Mouse (Mus musculus) stomach, postnatal 0 days (tissue): ENCODE measurements around the gene Aldh3b3. TPM values are rescaled to one million over a fixed set of nuclear protein-coding genes. Genes with fewer than 3 reads are reported as not detected.

Experiments used
- ATAC-seq: fragments of 200-750 bp; cut with Nextera tagmentation; 2 replicates; pipeline ENCODE4 v1.8.0; 2017; ENCODE audit not compliant: low FRiP score, low TSS enrichment
- DNase-seq: peaks from one replicate; pipeline ENCODE4 v3.0.0-alpha.2; 2016; ENCODE audit warnings: low spot score
- H3K27ac ChIP-seq: fragments of 300-500 bp; sonication (generic); replicated peaks from 2 replicates; pipeline ENCODE4 v1.5.1; 2014; ENCODE audit warnings: mild to moderate bottlenecking, control low read depth
- H3K27me3 ChIP-seq: fragments of 300-500 bp; sonication (generic); 2 replicates; pipeline ENCODE4 v1.6.1; 2014; ENCODE audit warnings: low read length; ENCODE audit not compliant: control insufficient read depth, insufficient read depth
- H3K36me3 ChIP-seq: fragments of 300-500 bp; sonication (generic); 2 replicates; pipeline ENCODE4 v1.6.1; 2014; ENCODE audit warnings: low read length, mixed read lengths; ENCODE audit not compliant: control insufficient read depth, insufficient read depth
- H3K4me1 ChIP-seq: fragments of 300-500 bp; sonication (generic); replicated peaks from 2 replicates; pipeline ENCODE4 v1.6.1; 2014; ENCODE audit warnings: antibody characterized with exemption; ENCODE audit not compliant: control insufficient read depth, insufficient read depth
- H3K4me2 ChIP-seq: fragments of 300-500 bp; sonication (generic); replicated peaks from 2 replicates; pipeline ENCODE4 v1.6.1; 2014; ENCODE audit warnings: low read depth, mild to moderate bottlenecking, control low read depth, moderate library complexity
- H3K4me3 ChIP-seq: fragments of 300-500 bp; sonication (generic); 2 replicates; pipeline ENCODE4 v1.5.1; 2014; ENCODE audit warnings: low read depth, low read length, control low read depth
- H3K9ac ChIP-seq: fragments of 300-500 bp; sonication (generic); 2 replicates; pipeline ENCODE4 v1.6.1; 2014; ENCODE audit warnings: mild to moderate bottlenecking, low read length, control low read depth, mixed read lengths
- H3K9me3 ChIP-seq: fragments of 300-500 bp; sonication (generic); 2 replicates; pipeline ENCODE4 v1.6.1; 2016; ENCODE audit warnings: low read length; ENCODE audit not compliant: control insufficient read depth
- CTCF ChIP-seq: IDR thresholded peaks from 2 replicates; pipeline ENCODE4 v1.5.1; 2016; ENCODE audit warnings: antibody characterized with exemption, low read depth, mild to moderate bottlenecking, moderate library complexity
- EP300 ChIP-seq: optimal IDR thresholded peaks from 2 replicates; pipeline ENCODE3; 2016; ENCODE audit warnings: antibody characterized with exemption
- WGBS: fragments of 180-500 bp; shearing (Covaris S2); extraction: QIAGEN DNeasy Blood & Tissue Kit; methylation state at CpG from one replicate; pipeline ENCODE4 v1.1.7; 2014; 5-methylcytosine and 5-hydroxymethylcytosine counted together
- polyA plus RNA-seq: library from polyadenylated mRNA; unstranded; fragments of >200 nt; fragmentation: Nextera tagmentation; extraction: Ambion mirVana; gene quantifications from 2 replicates; pipeline ENCODE4 v1.2.1, GENCODE M21; 2015

The Aldh3b3 gene
- polyA plus RNA-seq, 1 experiment from 2014 or later: 1.1 TPM

GRCm38 (mm10) chr19:3994932-3995331 is 36.5 kb downstream of the Aldh3b3 start:
- 62% methylated on average over 6 of the region's 6 CpGs for WGBS
- H3K36me3 ChIP-seq: no peaks in the 10 kb centered on the region
- TF ChIP-seq EP300 (no peak), CTCF (no peak)
- no peak overlapping the region for H3K4me3 ChIP-seq
- ATAC-seq: no peak
- H3K4me2 ChIP-seq: no peak overlapping the region
- no peak overlapping the region for H3K9ac ChIP-seq
- no peak overlapping the region for H3K27ac ChIP-seq
- H3K27me3 ChIP-seq: no peaks in the 10 kb centered on the region
- no peaks in the 10 kb centered on the region for H3K9me3 ChIP-seq
- DNase-seq: no peak
- no peaks in the 10 kb centered on the region; the same call in 1 of the 2 replicates for H3K4me1 ChIP-seq

DNA sequence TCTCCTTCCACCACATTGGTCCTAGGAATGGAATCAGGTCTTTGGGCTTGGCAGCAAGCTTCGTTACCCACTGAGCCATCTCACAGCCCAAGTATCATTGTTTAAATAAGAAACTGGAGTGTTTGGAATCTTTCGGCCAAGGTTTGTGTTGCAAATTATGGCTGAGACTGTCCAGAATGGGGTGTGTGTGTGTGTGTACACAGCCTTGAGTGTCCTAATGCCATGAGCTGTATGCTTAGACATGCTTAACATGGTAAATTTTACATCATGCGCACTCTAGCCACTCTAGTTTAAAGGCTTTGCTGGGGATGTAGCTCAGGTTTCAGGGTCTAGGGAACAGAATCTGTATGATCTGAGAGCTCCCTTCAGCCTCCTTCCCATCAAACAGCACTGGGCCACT is 37.1 kb downstream of the Aldh3b3 start:
- ATAC-seq (no peak), DNase-seq (no peak)
- no peaks in the 10 kb centered on the region for H3K9me3 ChIP-seq
- no peak for TF ChIP-seq CTCF
- no peak for TF ChIP-seq EP300
- no peaks in the 10 kb centered on the region for H3K36me3 ChIP-seq
- no peak overlapping the region for H3K4me2 ChIP-seq
- H3K4me3 ChIP-seq: no peak overlapping the region
- no peaks in the 10 kb centered on the region for H3K27me3 ChIP-seq
- no peak overlapping the region for H3K27ac ChIP-seq
- no peak overlapping the region for H3K9ac ChIP-seq
- 69% methylated on average over 3 of the region's 3 CpGs for WGBS
- H3K4me1 ChIP-seq: no peaks in the 10 kb centered on the region; the same call in 1 of the 2 replicates

GRCm38 (mm10) chr19:3996106-3996505 is 37.7 kb downstream of the Aldh3b3 start:
- no peaks in the 10 kb centered on the region for H3K9me3 ChIP-seq
- 65% methylated on average over 7 of the region's 7 CpGs for WGBS
- no peak for DNase-seq
- TF ChIP-seq EP300 (no peak), CTCF (no peak)
- no peaks in the 10 kb centered on the region for H3K27me3 ChIP-seq
- H3K36me3 ChIP-seq: no peaks in the 10 kb centered on the region
- ATAC-seq: no peak
- no peak overlapping the region for H3K4me3 ChIP-seq
- no peak overlapping the region for H3K27ac ChIP-seq
- H3K4me2 ChIP-seq: no peak overlapping the region
- H3K9ac ChIP-seq: no peak overlapping the region
- peaks cover 1% of the 10 kb centered on the region; the same call in 1 of the 2 replicates for H3K4me1 ChIP-seq

DNA sequence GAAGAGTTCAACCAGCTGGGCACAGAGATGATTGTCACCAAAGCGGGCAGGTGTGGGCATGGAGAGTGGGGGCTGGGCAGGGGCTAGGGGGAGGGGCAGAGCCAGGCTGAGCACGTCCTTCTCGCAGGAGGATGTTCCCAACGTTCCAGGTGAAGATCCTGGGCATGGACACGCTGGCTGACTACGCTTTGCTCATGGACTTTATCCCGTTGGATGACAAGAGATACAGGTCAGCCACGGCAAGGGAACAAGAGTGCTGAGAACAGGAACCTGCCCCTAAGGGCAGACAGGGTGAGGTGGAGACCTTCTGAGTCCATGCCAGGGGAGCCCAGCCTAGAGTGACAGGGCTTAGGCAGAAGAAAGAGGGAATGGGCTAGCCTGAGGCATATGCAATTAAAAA is 38.3 kb downstream of the Aldh3b3 start:
- peaks cover 3% of the 10 kb centered on the region; the same call in 1 of the 2 replicates for H3K4me1 ChIP-seq
- WGBS: 77% methylated on average over 8 of the region's 8 CpGs
- H3K27ac ChIP-seq: no peak overlapping the region
- no peak for DNase-seq
- H3K27me3 ChIP-seq: no peaks in the 10 kb centered on the region
- TF ChIP-seq CTCF: no peak
- no peak for TF ChIP-seq EP300
- ATAC-seq: no peak
- H3K4me2 ChIP-seq: no peak overlapping the region
- H3K36me3 ChIP-seq: no peaks in the 10 kb centered on the region
- no peak overlapping the region for H3K9ac ChIP-seq
- H3K4me3 ChIP-seq: no peak overlapping the region
- H3K9me3 ChIP-seq: no peaks in the 10 kb centered on the region

DNA sequence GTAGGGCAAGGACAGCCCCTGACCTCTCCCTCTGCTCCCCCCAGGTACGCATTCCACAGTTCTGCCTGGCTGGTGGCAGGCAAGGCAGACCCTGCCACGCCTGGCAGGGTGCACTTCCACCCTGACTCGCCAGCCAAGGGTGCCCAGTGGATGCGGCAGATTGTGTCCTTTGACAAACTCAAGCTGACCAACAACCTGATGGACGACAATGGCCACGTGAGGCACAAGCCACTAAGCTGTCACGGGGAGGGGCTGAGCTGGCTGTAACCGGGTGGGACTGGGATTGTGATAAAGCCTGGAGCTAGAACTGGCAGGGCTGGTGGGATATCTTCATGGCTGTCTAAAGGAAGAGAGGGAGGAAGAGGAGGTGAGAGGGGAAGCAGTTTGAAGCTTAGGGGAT is 38.8 kb downstream of the Aldh3b3 start:
- Histone ChIP-seq H3K36me3 (no peaks in the 10 kb centered on the region), H3K27ac (no peak overlapping the region), H3K9me3 (no peaks in the 10 kb centered on the region), H3K4me3 (no peak overlapping the region), H3K9ac (no peak overlapping the region), H3K4me1 (peaks cover 3% of the 10 kb centered on the region; the same call in 1 of the 2 replicates), H3K4me2 (no peak overlapping the region), H3K27me3 (no peaks in the 10 kb centered on the region)
- DNase-seq: peak; percentile 68
- 34% methylated on average over 8 of the region's 8 CpGs for WGBS
- no peak for TF ChIP-seq CTCF
- TF ChIP-seq EP300: no peak
- no peak; the same call in 1 of the 2 replicates for ATAC-seq

DNA sequence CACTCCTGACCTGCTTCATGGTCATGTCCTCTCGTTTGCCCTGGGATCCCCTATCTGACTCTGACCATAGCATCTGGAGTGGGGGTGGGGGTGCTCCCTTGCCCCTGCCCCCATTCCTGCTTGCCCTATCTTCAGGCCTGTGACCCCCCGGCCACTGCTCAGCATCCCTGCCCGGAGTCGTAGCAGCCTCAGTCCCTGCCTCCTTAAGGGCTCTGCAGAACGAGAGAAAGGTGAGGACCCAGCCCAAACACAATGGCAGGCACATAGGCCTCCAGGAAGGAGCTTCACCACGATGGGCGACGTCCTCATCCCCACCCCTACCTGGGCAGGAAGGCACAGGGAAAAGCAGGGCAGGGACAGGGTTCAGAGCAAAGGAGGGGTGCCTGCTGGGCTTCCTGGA is 39.9 kb downstream of the Aldh3b3 start:
- 76% methylated on average over 8 of the region's 8 CpGs for WGBS
- peaks cover 3% of the 10 kb centered on the region; the same call in 1 of the 2 replicates for H3K4me1 ChIP-seq
- no peak for TF ChIP-seq EP300
- no peak for TF ChIP-seq CTCF
- H3K27ac ChIP-seq: no peak overlapping the region
- DNase-seq (no peak), ATAC-seq (no peak)
- no peak overlapping the region for H3K4me3 ChIP-seq
- no peaks in the 10 kb centered on the region for H3K9me3 ChIP-seq
- H3K9ac ChIP-seq: no peak overlapping the region
- no peak overlapping the region for H3K4me2 ChIP-seq
- H3K36me3 ChIP-seq: no peaks in the 10 kb centered on the region
- H3K27me3 ChIP-seq: no peaks in the 10 kb centered on the region
